Mouse (Mus musculus): Measurements from ENCODE around the gene Prcc.
"Not testable (repeated sequence)": the region's sequence is repeated elsewhere in the genome, so short reads cannot be mapped to it uniquely, and the experiment has no call there.

Prcc gene

DNA sequence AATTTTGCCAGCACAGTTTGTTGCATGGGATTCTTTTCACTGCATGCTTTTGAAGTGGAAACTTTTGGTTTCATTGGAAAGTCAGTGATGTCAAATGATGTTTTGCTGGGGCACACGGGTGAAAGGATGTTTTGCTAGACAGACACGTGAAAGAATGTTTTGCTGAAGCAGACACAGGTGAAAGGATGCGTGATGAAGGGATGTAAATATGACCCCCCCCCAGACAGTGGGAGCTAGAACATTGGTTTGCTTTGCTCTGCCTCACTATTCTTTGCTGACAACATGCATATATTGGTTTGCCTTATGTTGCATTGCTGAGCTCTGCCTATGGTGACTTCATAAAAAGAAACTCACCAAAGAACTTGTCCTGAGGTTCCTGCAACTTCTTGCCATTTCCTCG, 40.4 kb downstream of the Prcc start:
- DNase-seq (ENCODE audit: low spot score) = no peak

DNA sequence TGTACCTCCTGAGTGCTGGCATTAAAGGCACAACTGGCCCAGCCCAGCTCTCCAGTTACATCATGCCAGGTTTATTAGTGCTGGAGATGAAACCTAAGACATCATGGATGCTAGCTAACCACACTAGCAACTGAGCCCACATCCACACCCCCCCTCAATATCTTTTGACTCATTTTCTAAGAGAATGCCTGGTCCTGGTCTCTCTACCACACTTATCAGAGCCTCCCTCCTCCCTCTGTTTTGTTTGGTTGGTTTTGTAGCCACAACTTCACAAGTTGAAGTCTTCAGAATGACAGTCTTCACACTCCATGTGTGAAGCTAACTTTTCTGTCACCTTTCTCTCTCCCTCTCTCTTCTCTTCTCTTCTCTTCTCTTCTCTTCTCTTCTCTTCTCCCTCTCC, 44.5 kb downstream of the Prcc start:
- DNase-seq (ENCODE audit: low spot score) = no peak

DNA sequence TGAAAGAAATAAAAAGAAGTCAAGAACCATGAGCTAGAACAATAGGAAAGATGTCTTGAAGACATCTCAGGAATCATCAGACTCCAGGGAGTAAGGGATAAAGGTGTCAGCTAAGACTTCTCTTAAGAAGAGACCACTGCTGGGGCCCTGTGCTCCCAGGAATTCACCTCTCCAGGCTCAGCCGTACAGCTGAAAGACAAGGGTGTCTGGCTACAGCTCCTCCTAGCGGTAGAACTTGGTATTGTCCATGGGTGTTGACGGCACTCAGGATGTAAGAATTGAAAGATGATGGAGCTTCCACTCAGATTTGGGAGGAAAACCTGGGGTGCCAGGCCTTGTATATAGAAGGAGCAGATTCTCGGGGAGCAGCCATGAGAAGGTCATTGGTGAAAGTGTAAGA, 46.8 kb downstream of the Prcc start:
- DNase-seq (ENCODE audit: low spot score) = peak; percentile 91

DNA sequence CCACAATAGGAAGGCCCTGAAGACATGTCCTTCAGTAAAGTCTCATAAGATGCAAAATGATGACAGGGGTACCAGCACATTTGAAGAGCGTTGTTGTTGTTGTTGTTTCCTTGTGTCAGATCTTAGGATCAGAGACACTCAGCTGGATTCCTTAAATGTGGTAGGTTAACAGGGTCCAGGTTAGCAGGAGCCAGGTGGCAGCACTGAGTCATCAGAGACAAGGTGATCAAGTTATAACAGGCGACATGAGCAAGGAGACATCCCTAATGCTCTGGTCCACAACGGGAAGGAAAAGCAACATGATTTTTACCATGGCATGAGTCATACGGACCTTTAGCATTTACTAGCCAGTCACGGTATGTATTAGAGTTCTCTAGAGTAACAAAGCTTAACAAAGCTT, 51.9 kb downstream of the Prcc start:
- no peak for DNase-seq (ENCODE audit: low spot score)

DNA sequence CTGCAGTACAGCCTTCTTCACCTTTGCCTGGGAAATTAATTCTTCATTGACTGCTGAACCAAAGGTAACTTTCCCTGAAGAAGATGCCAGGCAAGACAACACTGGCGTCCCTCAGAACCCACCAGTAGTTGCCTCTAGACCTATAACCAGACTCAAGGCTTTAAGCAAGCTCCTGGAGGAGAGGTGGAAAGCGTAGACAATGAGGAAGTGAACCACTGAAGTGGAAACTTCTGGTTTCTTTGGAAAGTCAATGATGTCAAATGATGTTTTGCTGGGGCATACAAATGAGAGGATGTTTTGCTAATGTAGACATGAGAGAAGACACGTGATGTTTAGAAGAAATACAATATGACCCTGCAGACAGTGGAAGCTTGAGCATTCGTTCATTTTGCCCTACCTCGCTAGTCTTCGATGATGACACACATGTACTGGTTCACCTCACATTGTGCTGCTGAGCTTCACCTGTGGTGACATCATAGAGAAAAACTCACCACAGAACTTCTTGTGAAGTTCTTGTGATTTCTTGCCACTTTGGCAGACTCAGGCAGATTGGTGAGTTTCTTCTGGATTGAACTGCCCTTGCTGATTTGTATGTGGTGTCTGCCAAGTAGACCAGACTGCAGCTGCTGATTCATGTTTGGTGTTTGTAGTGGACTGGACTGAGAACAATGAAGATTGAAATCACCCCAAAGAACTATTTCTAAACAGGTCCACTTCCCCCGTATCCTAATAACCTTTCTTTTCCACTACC, 53.1 kb downstream of the Prcc start:
- no peak for DNase-seq (ENCODE audit: low spot score)

DNA sequence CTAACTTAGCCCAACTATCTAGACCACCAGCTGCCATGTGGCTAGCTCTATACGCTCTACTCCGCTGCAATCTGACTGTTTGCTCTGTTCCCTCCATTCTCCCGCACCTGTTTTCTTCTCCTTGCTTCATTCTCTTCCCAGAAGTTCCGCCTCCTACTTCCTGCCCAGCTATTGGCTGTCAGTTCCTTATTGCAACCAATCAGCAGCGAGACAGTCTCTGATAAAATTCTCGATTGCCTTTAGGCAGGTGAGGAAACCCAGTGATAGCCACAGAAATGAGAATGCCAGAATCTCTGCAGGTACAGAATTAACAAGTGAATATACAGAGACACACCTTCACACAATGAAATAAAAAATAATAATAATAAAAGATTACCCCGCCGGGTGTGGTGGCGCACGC, 56.4 kb downstream of the Prcc start:
- DNase-seq (ENCODE audit: low spot score) = no peak

DNA sequence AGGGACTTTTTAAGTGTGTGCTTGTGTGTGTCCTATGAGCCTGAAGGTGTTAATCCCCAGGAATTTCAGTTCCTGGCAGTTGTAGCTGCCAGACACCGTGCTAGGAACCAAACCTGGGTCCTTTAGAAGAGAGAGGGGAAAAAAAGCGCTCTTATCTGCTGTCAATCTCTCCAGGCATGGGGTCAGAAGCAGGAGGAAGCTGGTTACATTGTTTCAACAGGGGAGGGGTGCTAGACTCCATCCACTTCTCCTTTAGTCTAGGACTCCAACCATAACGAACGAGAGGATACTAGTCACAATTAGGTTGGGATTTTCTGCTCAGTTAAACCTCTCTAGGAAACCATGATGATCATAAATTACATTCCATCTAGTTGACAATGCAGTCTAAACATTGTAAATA, 57.0 kb downstream of the Prcc start:
- no peak for DNase-seq (ENCODE audit: low spot score)

DNA sequence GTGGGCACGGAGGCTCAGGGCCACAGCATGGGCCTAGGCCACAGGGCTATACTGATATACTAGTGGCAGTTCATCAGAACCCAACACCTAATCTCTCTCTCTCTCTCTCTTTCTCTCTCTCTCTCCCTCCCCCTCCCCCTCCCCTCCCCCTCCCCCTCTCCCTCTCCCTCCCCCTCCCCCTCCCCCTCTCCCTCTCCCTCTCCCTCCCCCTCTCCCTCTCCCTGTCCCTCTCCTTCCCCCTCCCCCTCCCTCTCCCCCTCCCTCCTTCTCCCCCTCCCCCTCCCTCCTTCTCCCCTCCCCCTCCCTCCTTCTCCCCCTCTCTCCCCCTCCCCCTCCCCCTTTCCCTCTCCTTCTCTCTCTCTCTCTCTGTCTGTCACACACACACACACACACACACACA, 61.2 kb downstream of the Prcc start, which contains the start of gene Pear1:
TSS of gene Pear1 (minus strand) at position 101 of the 400 bp plus-strand sequence.
- not testable (repeated sequence) for DNase-seq (ENCODE audit: low spot score)

DNA sequence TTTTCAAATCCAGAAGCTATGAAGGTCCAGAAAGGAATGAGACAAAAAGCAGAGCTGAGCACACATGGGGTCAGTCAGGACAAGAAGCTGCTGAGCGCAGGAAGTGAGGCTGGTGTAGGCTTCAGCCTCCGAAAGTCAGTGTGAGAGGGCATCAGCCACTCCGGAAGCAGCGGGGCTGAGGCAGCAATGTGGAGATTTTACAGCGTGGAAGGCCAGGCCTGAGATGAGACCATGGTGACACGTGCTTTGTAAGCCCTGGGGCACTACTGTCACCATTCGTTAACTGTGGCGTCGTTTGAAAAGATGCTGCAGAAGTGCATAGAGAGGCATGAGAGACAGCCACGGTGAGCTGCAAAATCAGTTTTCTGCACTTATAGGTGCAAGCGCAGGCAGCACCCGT, 67.2 kb downstream of the Prcc start:
- DNase-seq (ENCODE audit: low spot score) = no peak

DNA sequence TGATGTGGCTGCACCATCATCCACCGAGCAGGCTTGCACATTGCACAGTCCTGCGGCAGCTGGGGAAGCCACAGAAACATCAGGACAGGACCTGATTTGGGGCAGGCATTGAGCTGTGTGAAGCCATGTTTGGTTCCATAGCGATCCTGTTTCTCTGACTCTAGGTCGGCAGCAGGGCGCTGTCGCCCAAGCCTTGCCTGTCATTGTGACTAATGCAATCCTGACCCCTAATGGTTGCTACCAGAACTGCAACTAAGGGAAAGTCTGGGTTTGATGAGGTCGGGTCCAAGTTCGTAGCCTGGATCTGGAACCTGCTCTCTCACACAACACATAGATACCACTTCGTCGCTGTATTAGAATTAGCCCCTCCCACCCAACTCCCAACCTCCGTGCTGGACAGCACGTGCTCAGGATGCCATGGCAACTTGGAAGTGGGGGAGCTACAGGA, 68.7 kb downstream of the Prcc start:
- peak; percentile 95 for DNase-seq (ENCODE audit: low spot score)

DNA sequence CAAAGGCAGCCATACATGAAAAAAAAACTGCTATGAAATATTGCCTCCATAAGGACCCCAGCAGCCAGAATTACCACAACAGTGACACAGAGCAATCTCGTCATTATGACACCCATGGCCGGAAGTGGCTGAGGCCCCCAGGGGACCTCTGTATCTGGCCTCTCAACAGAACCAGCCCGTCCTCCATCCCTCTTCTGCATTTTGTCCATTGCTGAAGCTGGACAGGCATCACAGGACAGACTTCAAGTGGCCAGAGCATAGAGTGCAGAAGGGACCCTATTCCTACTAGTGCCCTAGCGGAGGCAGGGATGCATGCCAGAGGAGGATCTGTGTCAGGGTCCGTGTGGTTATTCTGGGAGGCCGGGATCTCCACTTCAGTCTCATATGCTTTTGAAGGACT, 69.2 kb downstream of the Prcc start:
- no peak for DNase-seq (ENCODE audit: low spot score)

DNA sequence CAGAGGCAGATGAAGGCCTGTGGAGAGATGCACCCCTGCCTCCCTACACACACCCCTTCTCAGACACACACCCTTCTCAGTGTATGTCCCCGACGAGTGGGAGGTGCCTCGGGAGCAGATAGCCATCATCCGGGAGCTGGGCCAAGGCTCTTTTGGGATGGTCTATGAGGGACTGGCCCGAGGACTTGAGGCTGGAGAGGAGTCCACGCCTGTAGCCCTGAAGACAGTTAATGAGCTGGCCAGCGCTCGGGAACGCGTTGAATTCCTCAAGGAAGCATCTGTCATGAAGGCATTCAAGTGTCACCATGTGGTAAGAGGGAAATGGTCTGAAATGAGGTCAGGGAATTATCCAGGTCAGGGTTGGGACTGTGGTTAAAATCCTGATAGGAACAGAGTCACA, 72.5 kb downstream of the Prcc start:
- DNase-seq (ENCODE audit: low spot score) = no peak

DNA sequence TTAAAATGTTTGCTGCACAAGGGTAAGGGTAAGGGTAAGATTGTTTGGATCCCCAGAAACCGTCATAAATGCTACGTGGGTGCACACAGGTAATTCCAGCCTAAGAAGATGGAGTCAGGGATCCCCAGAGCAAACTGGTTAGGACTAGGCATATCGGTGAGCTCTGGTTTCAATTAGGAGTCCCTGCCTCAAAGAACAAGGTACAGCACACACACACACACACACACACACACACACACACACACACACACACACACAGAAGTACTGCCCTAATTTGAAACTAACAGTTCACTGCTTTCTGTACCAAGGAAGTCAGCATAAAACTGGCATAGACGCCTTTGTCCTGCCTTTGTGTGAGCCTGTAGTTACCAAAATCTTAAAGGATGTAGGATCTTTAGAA, 73.0 kb downstream of the Prcc start:
- DNase-seq (ENCODE audit: low spot score) = no peak

DNA sequence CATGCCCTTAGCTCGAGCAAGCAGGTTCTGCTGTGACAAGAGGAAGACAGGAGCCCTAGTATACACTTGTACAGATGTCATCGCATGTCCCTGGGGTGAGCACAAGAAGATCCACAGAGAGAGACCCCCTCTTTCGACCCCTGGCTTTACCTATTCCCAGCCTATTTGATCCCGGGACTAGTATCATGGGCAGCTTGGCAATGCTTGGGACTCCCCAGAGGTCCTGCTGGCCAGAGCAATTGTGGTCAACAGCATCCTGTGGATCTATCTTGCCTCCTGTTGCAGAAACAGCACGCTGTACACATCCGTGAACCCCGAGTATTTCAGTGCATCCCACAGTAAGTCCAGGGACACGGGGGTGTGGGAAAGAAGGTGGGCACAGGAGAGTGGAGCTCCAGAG, 74.1 kb downstream of the Prcc start:
- no peak for DNase-seq (ENCODE audit: low spot score)

DNA sequence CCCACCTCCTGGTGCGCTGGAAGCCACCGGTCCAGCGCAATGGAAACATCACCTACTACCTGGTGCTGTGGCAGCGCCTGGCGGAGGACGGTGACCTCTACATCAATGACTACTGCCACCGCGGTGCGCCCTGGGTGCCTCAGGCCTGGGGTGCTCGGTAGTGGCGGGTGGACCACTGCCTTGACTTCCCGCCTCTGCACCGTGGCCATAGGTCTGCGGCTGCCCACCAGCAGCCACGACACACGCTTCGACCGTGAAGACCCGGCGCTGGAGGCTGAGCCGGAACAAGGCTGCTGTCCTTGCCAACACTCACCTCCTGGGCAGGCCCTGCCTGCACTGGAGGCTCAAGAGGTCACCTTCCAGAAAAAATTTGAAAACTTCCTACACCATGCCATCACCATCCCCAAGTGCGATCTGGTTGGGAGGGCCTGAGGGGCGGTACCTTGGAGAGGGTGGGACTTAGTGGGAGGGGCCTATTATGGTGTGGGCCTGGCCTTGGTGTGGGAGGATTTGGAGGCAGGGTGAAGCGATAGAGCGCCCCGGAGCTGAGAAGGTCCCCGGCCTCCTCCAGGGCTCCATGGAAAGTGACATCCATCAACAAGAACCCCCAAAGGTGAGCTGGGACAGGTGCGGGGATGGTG, 76.0 kb downstream of the Prcc start:
- peak; percentile 51 for DNase-seq (ENCODE audit: low spot score)
